ENCODE assay signal across 21 mouse cellular contexts in the genomic region with DNA sequence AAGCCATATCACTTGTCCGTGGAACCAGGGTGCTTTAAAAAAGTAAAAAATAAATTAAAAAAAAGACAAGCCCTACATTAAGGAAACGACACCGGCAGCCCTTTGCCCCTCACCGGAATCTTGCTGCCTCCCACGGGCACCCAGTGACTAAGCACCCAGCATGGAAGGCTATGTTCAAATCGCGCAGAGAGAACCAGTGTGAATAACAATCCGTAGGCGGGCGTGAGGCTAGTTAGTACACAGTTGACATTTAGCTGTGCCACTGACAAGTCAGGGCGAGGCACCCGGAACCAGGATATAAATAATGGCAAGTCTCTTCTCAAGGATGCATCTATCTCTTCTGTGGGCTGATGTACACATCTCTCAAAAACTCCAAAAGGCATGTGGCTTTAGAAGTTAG.
A peak's percentile ranks its signal among the peaks of the same experiment; 100 is the strongest.
DNase-seq lines count a peak whose midpoint lies in the region; ATAC-seq lines count a peak whose summit lies in the region.
"Had no signal": no experiment of that assay in that cellular context is flagged by ENCODE, and none has a peak within 500 bp of the region (broad histone marks: within the 10 kb centered on the region; RNA-seq: fewer than 3 reads in every experiment).

No protein-coding gene starts in this region.

- intact Hi-C loops in left cerebral cortex, postnatal 10 days (cut with DNase I): no loop called here

- no peak overlapping the region for H3K27ac ChIP-seq in forebrain, embryonic 11.5 days (ENCODE audit: low read depth, low read length)
- H3K27ac ChIP-seq: heart, adult 2 months; hindbrain, embryonic 15.5 days; liver, embryonic 12.5 days; lung, embryonic 15.5 days; midbrain, embryonic 13.5 days; stomach, embryonic 15.5 days had no signal

- H3K4me3 ChIP-seq in forebrain, embryonic 11.5 days (ENCODE audit: low read depth, low read length): no peak overlapping the region
- H3K4me3 ChIP-seq: heart, adult 2 months; hindbrain, embryonic 15.5 days; liver, embryonic 12.5 days; lung, embryonic 15.5 days; midbrain, embryonic 13.5 days; stomach, embryonic 15.5 days had no signal

- H3K4me2 ChIP-seq in forebrain, embryonic 11.5 days (ENCODE audit: low read depth, low read length, severe bottlenecking): no peak overlapping the region
- H3K4me2 ChIP-seq: hindbrain, embryonic 15.5 days; liver, embryonic 12.5 days; lung, embryonic 15.5 days; midbrain, embryonic 13.5 days; stomach, embryonic 15.5 days had no signal

- WGBS in forebrain, embryonic 11.5 days: 89% methylated on average over 12 of the region's 12 CpGs

- H3K27me3 ChIP-seq in forebrain, embryonic 11.5 days (ENCODE audit: control insufficient read depth, insufficient read depth, low read length): no peaks in the 10 kb centered on the region; the same call in 1 of the 2 replicates
- H3K27me3 ChIP-seq: hindbrain, embryonic 15.5 days; liver, embryonic 12.5 days; lung, embryonic 15.5 days; midbrain, embryonic 13.5 days; stomach, embryonic 15.5 days had no signal

- no peak overlapping the region for H3K9ac ChIP-seq in forebrain, embryonic 11.5 days (ENCODE audit: low read length)
- H3K9ac ChIP-seq: hindbrain, embryonic 15.5 days; liver, embryonic 12.5 days; lung, embryonic 15.5 days; midbrain, embryonic 13.5 days; stomach, embryonic 15.5 days had no signal

- no peaks in the 10 kb centered on the region for H3K9me3 ChIP-seq in forebrain, embryonic 11.5 days (ENCODE audit: control insufficient read depth, low read length)
- H3K9me3 ChIP-seq: hindbrain, embryonic 15.5 days; liver, embryonic 12.5 days; lung, embryonic 15.5 days; midbrain, embryonic 13.5 days; stomach, embryonic 15.5 days had no signal

- no peaks in the 10 kb centered on the region for H3K36me3 ChIP-seq in forebrain, embryonic 11.5 days (ENCODE audit: control insufficient read depth, insufficient read depth, low read length)
- H3K36me3 ChIP-seq: G1E; hindbrain, embryonic 15.5 days; liver, embryonic 12.5 days; lung, embryonic 15.5 days; midbrain, embryonic 13.5 days; stomach, embryonic 15.5 days had no signal

- peaks cover 14% of the 10 kb centered on the region; the same call in 1 of the 2 replicates for H3K4me1 ChIP-seq in forebrain, embryonic 11.5 days (replicated peaks; ENCODE audit: control insufficient read depth, insufficient read depth, low read length)
- H3K4me1 ChIP-seq: liver, embryonic 12.5 days; lung, embryonic 15.5 days; stomach, embryonic 15.5 days had no signal

- DNase-seq in frontal cortex, postnatal 10 days (ENCODE audit: low spot score in 2 of 2): no peak
- DNase-seq in left cerebral cortex, adult 18-20 months (ENCODE audit: low spot score in 2 of 2): peak; percentile 47 to 53
- no peak for DNase-seq in left cerebral cortex, postnatal 10 days (ENCODE audit: extremely low spot score in 1 of 2, low spot score in 2 of 2)
- peak; percentile 57 for DNase-seq in CD4-positive helper T cell, adult 2 months (ENCODE audit: low read depth, low spot score)
- peak; percentile 28 for DNase-seq in fat pad, adult 2 months (ENCODE audit: extremely low read depth, low read depth, low spot score)
- DNase-seq in thymus, postnatal 25 days: no peak
- no peak for DNase-seq in forebrain, embryonic 11.5 days (ENCODE audit: low spot score)
- DNase-seq: B cell, adult 2 months; cerebellum, adult 11 months; cerebellum, postnatal 36 days; kidney, adult 8-10 months; spleen, adult 18-20 months; thymus, postnatal 36 days had no signal

- ATAC-seq in frontal cortex, adult (ENCODE audit: low TSS enrichment): peak; percentile 71
- no peak for ATAC-seq in forebrain, embryonic 11.5 days (replicated peaks; ENCODE audit: low FRiP score)
- ATAC-seq: liver, embryonic 12.5 days; midbrain, embryonic 13.5 days had no signal

Comparison
In these comparisons a context has a peak if more than half of its experiments do, and no peak if none do; other contexts are left out.
1. DNase-seq: peak in left cerebral cortex, adult 18-20 months (2 of 2), CD4-positive helper T cell, adult 2 months (single experiment) and fat pad, adult 2 months (single experiment); none in frontal cortex, postnatal 10 days (0 of 2), left cerebral cortex, postnatal 10 days (0 of 2), thymus, postnatal 25 days (single experiment) and forebrain, embryonic 11.5 days (single experiment).